Mouse (Mus musculus): Measurements from ENCODE around the gene Rbfox1. TPM values are rescaled to one million over a fixed set of nuclear protein-coding genes. Genes with fewer than 3 reads are reported as not detected.

The Rbfox1 gene
- total and polyA plus RNA-seq, 3 experiments, result 31.6 to 58.1 (median 52.9) TPM

DNA sequence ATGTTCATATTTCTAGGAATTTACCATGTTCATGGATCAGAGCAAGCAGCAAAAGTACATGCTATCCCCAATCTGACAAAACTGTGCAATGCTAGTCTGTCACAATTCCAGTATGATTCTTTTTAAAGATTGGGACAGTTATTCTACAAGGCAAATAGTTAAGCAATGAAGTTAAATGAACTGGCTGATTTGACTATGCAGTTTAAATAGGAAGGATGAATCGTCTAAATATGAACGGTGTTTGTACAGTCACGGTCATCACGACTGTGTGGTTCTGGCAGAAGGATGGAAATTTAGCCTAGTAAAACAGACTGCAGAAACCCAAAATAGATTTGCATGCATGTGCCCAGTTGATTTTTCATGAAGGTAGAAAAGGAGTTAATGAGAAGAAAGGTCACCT lies 236.1 kb downstream of the Rbfox1 start:
- no peak overlapping the region for H3K4me3 ChIP-seq
- TF ChIP-seq POLR2A (IDR thresholded peaks at IDR 0.05; ENCODE audit: insufficient read depth, low read depth, low read length), result no peak
- no peak for TF ChIP-seq EP300 (IDR thresholded peaks at IDR 0.05; ENCODE audit: insufficient read depth, low read depth, low read length)
- no peak for TF ChIP-seq CTCF (IDR thresholded peaks at IDR 0.05)
- H3K27ac ChIP-seq, result no peak overlapping the region
- H3K36me3 ChIP-seq (ENCODE audit: control insufficient read depth, insufficient read depth, low read length), result no peaks in the 10 kb centered on the region
- 89% methylated on average over 4 of the region's 4 CpGs for WGBS
- H3K27me3 ChIP-seq (ENCODE audit: control insufficient read depth, insufficient read depth, low read length), result no peaks in the 10 kb centered on the region
- H3K4me1 ChIP-seq (ENCODE audit: control insufficient read depth, insufficient read depth, low read length), result no peaks in the 10 kb centered on the region
- H3K79me2 ChIP-seq (replicated peaks; ENCODE audit: control insufficient read depth, insufficient read depth, low read length), result no peaks in the 10 kb centered on the region
- intact Hi-C loops (cut with DNase I), result no loop called here
- H3K9ac ChIP-seq (ENCODE audit: low read depth, low read length), result no peak overlapping the region
- DNase-seq, result no peak

DNA sequence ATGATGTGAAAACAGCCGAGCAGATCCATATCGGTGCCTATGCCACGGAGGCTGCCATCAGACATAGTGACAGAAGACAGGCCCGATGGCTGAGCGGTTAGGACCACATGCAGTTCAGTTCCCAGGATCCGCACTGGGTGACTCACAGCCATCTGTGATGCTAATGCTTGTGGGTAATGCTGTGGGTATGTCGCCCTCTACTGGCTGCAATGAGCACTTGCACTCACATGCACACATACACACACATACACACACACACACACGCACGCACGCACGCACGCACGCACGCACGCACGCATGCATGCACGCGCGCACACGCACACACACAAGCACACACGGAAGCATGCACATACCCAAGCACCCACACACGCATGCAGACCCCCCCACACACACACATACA lies 237.7 kb downstream of the Rbfox1 start:
- no peak overlapping the region for H3K4me3 ChIP-seq
- no peak for DNase-seq
- no peak overlapping the region for H3K27ac ChIP-seq
- no peaks in the 10 kb centered on the region for H3K79me2 ChIP-seq (replicated peaks; ENCODE audit: control insufficient read depth, insufficient read depth, low read length)
- intact Hi-C loops (cut with DNase I), result no loop called here
- no peaks in the 10 kb centered on the region for H3K36me3 ChIP-seq (ENCODE audit: control insufficient read depth, insufficient read depth, low read length)
- no peaks in the 10 kb centered on the region for H3K4me1 ChIP-seq (ENCODE audit: control insufficient read depth, insufficient read depth, low read length)
- no peak overlapping the region for H3K9ac ChIP-seq (ENCODE audit: low read depth, low read length)
- H3K27me3 ChIP-seq (ENCODE audit: control insufficient read depth, insufficient read depth, low read length), result no peaks in the 10 kb centered on the region
- 93% methylated on average over 22 of the region's 22 CpGs for WGBS
- TF ChIP-seq EP300 (IDR thresholded peaks at IDR 0.05; ENCODE audit: insufficient read depth, low read depth, low read length) (no peak), POLR2A (IDR thresholded peaks at IDR 0.05; ENCODE audit: insufficient read depth, low read depth, low read length) (no peak), CTCF (IDR thresholded peaks at IDR 0.05) (no peak)

DNA sequence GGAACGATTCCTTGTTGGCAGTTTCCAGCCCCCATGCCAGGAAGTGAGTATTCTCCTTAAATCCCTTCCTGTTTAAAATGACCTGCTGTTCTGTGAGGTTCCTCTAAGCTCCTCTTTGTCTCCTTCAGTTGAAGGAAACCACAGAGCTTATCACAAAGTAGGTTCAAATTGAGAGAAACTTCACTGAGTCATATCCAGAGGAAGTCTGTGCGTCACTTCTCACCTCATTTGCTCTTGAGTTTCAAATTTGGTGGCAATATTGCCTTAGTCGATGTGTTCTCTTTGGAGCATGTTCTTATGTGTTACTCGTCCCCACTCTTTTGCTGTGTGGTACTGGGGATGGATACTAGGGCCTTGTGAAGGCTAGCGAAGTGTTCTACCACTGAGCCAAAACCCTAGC lies 243.2 kb downstream of the Rbfox1 start:
- Histone ChIP-seq H3K9ac (ENCODE audit: low read depth, low read length) (no peak overlapping the region), H3K4me3 (no peak overlapping the region), H3K36me3 (ENCODE audit: control insufficient read depth, insufficient read depth, low read length) (no peaks in the 10 kb centered on the region), H3K79me2 (replicated peaks; ENCODE audit: control insufficient read depth, insufficient read depth, low read length) (no peaks in the 10 kb centered on the region), H3K4me1 (ENCODE audit: control insufficient read depth, insufficient read depth, low read length) (no peaks in the 10 kb centered on the region), H3K27ac (no peak overlapping the region), H3K27me3 (ENCODE audit: control insufficient read depth, insufficient read depth, low read length) (no peaks in the 10 kb centered on the region)
- intact Hi-C loops (cut with DNase I), result no loop called here
- 63% methylated on average over 5 of the region's 5 CpGs for WGBS
- DNase-seq, result no peak
- TF ChIP-seq POLR2A (IDR thresholded peaks at IDR 0.05; ENCODE audit: insufficient read depth, low read depth, low read length) (no peak), EP300 (IDR thresholded peaks at IDR 0.05; ENCODE audit: insufficient read depth, low read depth, low read length) (no peak), CTCF (IDR thresholded peaks at IDR 0.05) (no peak)

DNA sequence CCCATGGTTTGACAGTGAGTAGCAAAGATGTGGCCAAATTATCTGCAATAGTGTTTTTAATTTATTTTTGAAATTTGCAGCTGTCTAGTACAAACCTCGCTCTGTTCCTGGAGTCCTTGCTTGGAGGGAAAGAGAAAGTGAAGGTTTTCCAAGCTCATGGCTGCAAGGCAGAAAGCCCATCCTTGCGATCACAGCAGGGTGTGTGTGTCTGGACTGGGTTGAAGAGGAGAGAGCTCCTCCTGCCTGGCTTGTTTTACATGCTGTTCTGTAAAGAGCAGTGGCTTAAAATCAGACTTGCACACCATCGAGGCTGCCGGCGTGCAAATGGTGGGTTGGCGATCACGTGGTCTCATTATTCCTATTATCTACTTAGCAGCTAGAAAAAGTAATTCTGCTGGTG lies 249.9 kb downstream of the Rbfox1 start:
- no peaks in the 10 kb centered on the region for H3K79me2 ChIP-seq (replicated peaks; ENCODE audit: control insufficient read depth, insufficient read depth, low read length)
- 85% methylated on average over 7 of the region's 7 CpGs for WGBS
- no peaks in the 10 kb centered on the region for H3K36me3 ChIP-seq (ENCODE audit: control insufficient read depth, insufficient read depth, low read length)
- H3K27me3 ChIP-seq (ENCODE audit: control insufficient read depth, insufficient read depth, low read length), result no peaks in the 10 kb centered on the region
- H3K9ac ChIP-seq (ENCODE audit: low read depth, low read length), result no peak overlapping the region
- no peak overlapping the region for H3K27ac ChIP-seq
- H3K4me1 ChIP-seq (ENCODE audit: control insufficient read depth, insufficient read depth, low read length), result no peaks in the 10 kb centered on the region
- DNase-seq, result no peak
- TF ChIP-seq CTCF (IDR thresholded peaks at IDR 0.05) (no peak), POLR2A (IDR thresholded peaks at IDR 0.05; ENCODE audit: insufficient read depth, low read depth, low read length) (no peak), EP300 (IDR thresholded peaks at IDR 0.05; ENCODE audit: insufficient read depth, low read depth, low read length) (no peak)
- intact Hi-C loops (cut with DNase I), result no loop called here
- H3K4me3 ChIP-seq, result no peak overlapping the region

DNA sequence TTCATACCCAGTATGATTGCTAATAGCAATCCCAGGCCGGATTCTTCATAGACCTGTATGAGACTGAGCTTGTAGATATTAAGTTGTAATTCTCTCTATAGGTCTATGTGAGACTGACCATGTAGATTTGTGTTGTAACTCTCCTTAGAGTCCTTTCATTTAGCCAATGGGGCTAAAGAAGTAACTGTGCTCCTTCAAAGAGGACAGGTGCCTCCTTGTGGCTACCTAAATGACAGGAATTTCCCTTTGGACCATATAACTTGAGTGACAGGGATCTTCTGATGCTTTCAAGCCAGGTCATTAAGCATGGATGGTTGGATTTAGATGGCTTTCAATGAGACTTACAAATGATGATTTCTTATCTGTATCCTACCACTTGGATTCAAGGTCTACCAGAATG lies 254.3 kb downstream of the Rbfox1 start:
- no peak overlapping the region for H3K9ac ChIP-seq (ENCODE audit: low read depth, low read length)
- intact Hi-C loops (cut with DNase I), result no loop called here
- TF ChIP-seq POLR2A (IDR thresholded peaks at IDR 0.05; ENCODE audit: insufficient read depth, low read depth, low read length) (no peak), EP300 (IDR thresholded peaks at IDR 0.05; ENCODE audit: insufficient read depth, low read depth, low read length) (no peak), CTCF (IDR thresholded peaks at IDR 0.05) (no peak)
- no peaks in the 10 kb centered on the region for H3K36me3 ChIP-seq (ENCODE audit: control insufficient read depth, insufficient read depth, low read length)
- H3K79me2 ChIP-seq (replicated peaks; ENCODE audit: control insufficient read depth, insufficient read depth, low read length), result no peaks in the 10 kb centered on the region
- DNase-seq, result no peak
- WGBS, result 79% methylated on average over 1 of the region's 1 CpGs
- H3K4me1 ChIP-seq (ENCODE audit: control insufficient read depth, insufficient read depth, low read length), result no peaks in the 10 kb centered on the region
- H3K27ac ChIP-seq, result no peak overlapping the region
- no peak overlapping the region for H3K4me3 ChIP-seq
- no peaks in the 10 kb centered on the region for H3K27me3 ChIP-seq (ENCODE audit: control insufficient read depth, insufficient read depth, low read length)

DNA sequence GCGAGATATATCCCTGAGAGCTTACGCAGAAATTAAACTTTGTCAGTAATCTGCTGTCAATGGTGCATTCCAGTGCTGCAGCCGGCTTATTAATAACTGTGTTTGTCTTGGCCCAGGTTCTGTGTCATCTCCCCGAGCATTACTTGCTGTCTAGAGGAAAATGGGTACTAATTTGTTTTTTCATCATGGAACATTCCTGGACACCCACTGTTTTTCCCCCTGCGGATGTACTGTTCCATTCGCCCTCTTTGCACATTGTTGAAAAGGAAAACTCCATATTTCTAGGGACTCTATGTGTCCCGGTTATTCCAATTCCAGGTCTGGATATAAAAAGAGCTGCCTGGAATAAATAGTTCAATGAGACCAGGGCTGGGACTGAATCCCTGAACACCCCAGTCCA lies 262.8 kb downstream of the Rbfox1 start:
- TF ChIP-seq EP300 (IDR thresholded peaks at IDR 0.05; ENCODE audit: insufficient read depth, low read depth, low read length) (no peak), CTCF (IDR thresholded peaks at IDR 0.05) (no peak), POLR2A (IDR thresholded peaks at IDR 0.05; ENCODE audit: insufficient read depth, low read depth, low read length) (no peak)
- no peak overlapping the region for H3K9ac ChIP-seq (ENCODE audit: low read depth, low read length)
- 56% methylated on average over 7 of the region's 7 CpGs for WGBS
- no peaks in the 10 kb centered on the region for H3K27me3 ChIP-seq (ENCODE audit: control insufficient read depth, insufficient read depth, low read length)
- no peak overlapping the region for H3K4me3 ChIP-seq
- H3K27ac ChIP-seq, result no peak overlapping the region
- no peaks in the 10 kb centered on the region for H3K79me2 ChIP-seq (replicated peaks; ENCODE audit: control insufficient read depth, insufficient read depth, low read length)
- no peak for DNase-seq
- intact Hi-C loops (cut with DNase I), result no loop called here
- no peaks in the 10 kb centered on the region for H3K36me3 ChIP-seq (ENCODE audit: control insufficient read depth, insufficient read depth, low read length)
- H3K4me1 ChIP-seq (ENCODE audit: control insufficient read depth, insufficient read depth, low read length), result no peaks in the 10 kb centered on the region
